Comparison of ENCODE assay signal across 13 mouse cellular contexts in genomic region chr16:34241936-34242729, GRCm38 (mm10).
DNase-seq lines count a peak whose midpoint lies in the region; ATAC-seq lines count a peak whose summit lies in the region.
"Had no signal": no experiment of that assay in that cellular context is flagged by ENCODE, and none has a peak within 500 bp of the region (broad histone marks: within the 10 kb centered on the region; RNA-seq: fewer than 3 reads in every experiment).

No protein-coding gene starts in this region.

- H3K4me3 ChIP-seq in lung, embryonic 16.5 days (ENCODE audit: low read length) = no peak overlapping the region
- no peak overlapping the region for H3K4me3 ChIP-seq in stomach, embryonic 16.5 days (replicated peaks; ENCODE audit: low read length)
- H3K4me3 ChIP-seq in hindbrain, embryonic 10.5 days = no peak overlapping the region
- H3K4me3 ChIP-seq in liver, embryonic 12.5 days = no peak overlapping the region
- H3K4me3 ChIP-seq: intestine, embryonic 15.5 days; liver, embryonic 15.5 days; midbrain, embryonic 12.5 days had no signal

- H3K27me3 ChIP-seq in lung, embryonic 16.5 days (ENCODE audit: control insufficient read depth, insufficient read depth, low read depth, low read length) = no peaks in the 10 kb centered on the region
- no peaks in the 10 kb centered on the region for H3K27me3 ChIP-seq in stomach, embryonic 16.5 days (ENCODE audit: control insufficient read depth, insufficient read depth, low read length)
- H3K27me3 ChIP-seq in hindbrain, embryonic 10.5 days (ENCODE audit: insufficient read depth, poor library complexity, severe bottlenecking) = no peaks in the 10 kb centered on the region
- H3K27me3 ChIP-seq in liver, embryonic 12.5 days (replicated peaks) = no peaks in the 10 kb centered on the region
- H3K27me3 ChIP-seq: intestine, embryonic 15.5 days; liver, embryonic 15.5 days; midbrain, embryonic 12.5 days had no signal

- no peak overlapping the region for H3K9ac ChIP-seq in lung, embryonic 16.5 days (ENCODE audit: low read length)
- no peak overlapping the region for H3K9ac ChIP-seq in stomach, embryonic 16.5 days (ENCODE audit: low read length)
- no peak overlapping the region for H3K9ac ChIP-seq in liver, embryonic 12.5 days
- H3K9ac ChIP-seq: intestine, embryonic 15.5 days; liver, embryonic 15.5 days; midbrain, embryonic 12.5 days had no signal

- H3K9me3 ChIP-seq in lung, embryonic 16.5 days (ENCODE audit: control insufficient read depth, low read length) = no peaks in the 10 kb centered on the region
- no peaks in the 10 kb centered on the region for H3K9me3 ChIP-seq in stomach, embryonic 16.5 days (replicated peaks; ENCODE audit: control insufficient read depth, low read length)
- H3K9me3 ChIP-seq in hindbrain, embryonic 10.5 days = no peaks in the 10 kb centered on the region
- H3K9me3 ChIP-seq in liver, embryonic 12.5 days (replicated peaks) = no peaks in the 10 kb centered on the region
- H3K9me3 ChIP-seq: intestine, embryonic 15.5 days; liver, embryonic 15.5 days; midbrain, embryonic 12.5 days had no signal

- peak; percentile 96 for ATAC-seq in lung, embryonic 16.5 days (ENCODE audit: low read depth)
- peak; percentile 64; the same call in 1 of the 2 replicates for ATAC-seq in stomach, embryonic 16.5 days (ENCODE audit: insufficient read depth, low FRiP score)
- no peak for ATAC-seq in liver, embryonic 12.5 days
- ATAC-seq: intestine, embryonic 15.5 days had no signal

- H3K27ac ChIP-seq in lung, embryonic 16.5 days (ENCODE audit: low read length) = peak overlapping the region; percentile 81
- peak overlapping the region; percentile 42 for H3K27ac ChIP-seq in stomach, embryonic 16.5 days (ENCODE audit: low read length)
- H3K27ac ChIP-seq in hindbrain, embryonic 10.5 days = no peak overlapping the region
- H3K27ac ChIP-seq in liver, embryonic 12.5 days = no peak overlapping the region
- H3K27ac ChIP-seq: intestine, embryonic 15.5 days; liver, embryonic 15.5 days; midbrain, embryonic 12.5 days had no signal

- no peaks in the 10 kb centered on the region for H3K36me3 ChIP-seq in lung, embryonic 16.5 days (ENCODE audit: control insufficient read depth, insufficient read depth, low read length)
- no peaks in the 10 kb centered on the region for H3K36me3 ChIP-seq in stomach, embryonic 16.5 days (ENCODE audit: control insufficient read depth, insufficient read depth, low read length)
- H3K36me3 ChIP-seq in hindbrain, embryonic 10.5 days = peaks cover 38% of the 10 kb centered on the region
- H3K36me3 ChIP-seq in liver, embryonic 12.5 days = no peaks in the 10 kb centered on the region
- H3K36me3 ChIP-seq: intestine, embryonic 15.5 days; liver, embryonic 15.5 days had no signal

- peaks cover 2% of the 10 kb centered on the region; the same call in 1 of the 2 replicates for H3K4me1 ChIP-seq in lung, embryonic 16.5 days (replicated peaks; ENCODE audit: control insufficient read depth, insufficient read depth, low read length)
- peaks cover 9% of the 10 kb centered on the region; the same call in 1 of the 2 replicates for H3K4me1 ChIP-seq in stomach, embryonic 16.5 days (ENCODE audit: control insufficient read depth, insufficient read depth, low read length)
- no peaks in the 10 kb centered on the region for H3K4me1 ChIP-seq in hindbrain, embryonic 10.5 days (replicated peaks)
- no peaks in the 10 kb centered on the region for H3K4me1 ChIP-seq in liver, embryonic 12.5 days
- H3K4me1 ChIP-seq: intestine, embryonic 15.5 days; liver, embryonic 15.5 days; midbrain, embryonic 12.5 days had no signal

- peak; percentile 92 for DNase-seq in right cerebral cortex, adult 18-20 months
- DNase-seq in right cerebral cortex, postnatal 4 days = no peak
- DNase-seq in layer of hippocampus, adult 9-11 months = peak; percentile 95
- no peak for DNase-seq in hindbrain, embryonic 10.5 days (ENCODE audit: low spot score)
- DNase-seq in embryo, embryonic 10 days (ENCODE audit: low spot score) = no peak
- DNase-seq: heart, postnatal 14 days; kidney, postnatal 4 days had no signal

- 72% methylated on average over 16 of the region's 16 CpGs for WGBS in lung, embryonic 16.5 days
- 73% methylated on average over 16 of the region's 16 CpGs for WGBS in stomach, embryonic 16.5 days
- 97% methylated on average over 16 of the region's 16 CpGs for WGBS in hindbrain, embryonic 10.5 days
- WGBS in liver, embryonic 12.5 days (ENCODE audit: insufficient replicate concordance) = 87% methylated on average over 16 of the region's 16 CpGs

- no peak overlapping the region for H3K4me2 ChIP-seq in lung, embryonic 16.5 days (ENCODE audit: low read depth, low read length)
- H3K4me2 ChIP-seq in stomach, embryonic 16.5 days (ENCODE audit: low read depth, low read length) = no peak overlapping the region
- H3K4me2 ChIP-seq in liver, embryonic 12.5 days = no peak overlapping the region
- H3K4me2 ChIP-seq: intestine, embryonic 15.5 days; liver, embryonic 15.5 days; midbrain, embryonic 12.5 days had no signal

Comparison
In these comparisons a context has a peak if more than half of its experiments do, and no peak if none do; other contexts are left out.
1. DNase-seq: peak in right cerebral cortex, adult 18-20 months (single experiment) and layer of hippocampus, adult 9-11 months (single experiment); none in right cerebral cortex, postnatal 4 days (single experiment), hindbrain, embryonic 10.5 days (single experiment) and embryo, embryonic 10 days (single experiment).
2. H3K27ac ChIP-seq: peak in lung, embryonic 16.5 days (single experiment) and stomach, embryonic 16.5 days (single experiment); none in hindbrain, embryonic 10.5 days (single experiment) and liver, embryonic 12.5 days (single experiment).